Comparison of ENCODE assay signal across 9 mouse cellular contexts in genomic region chr14:36862387-36862786, GRCm38 (mm10).
DNase-seq lines count a peak whose midpoint lies in the region; TF ChIP-seq lines count a peak whose summit lies in the region.
"Had no signal": no experiment of that assay in that cellular context is flagged by ENCODE, and none has a peak within 500 bp of the region (broad histone marks: within the 10 kb centered on the region; RNA-seq: fewer than 3 reads in every experiment).

No protein-coding gene starts in this region.

- DNase-seq in gastrocnemius, adult 2 months = peak; percentile 40
- DNase-seq in gastrocnemius, adult 8-10 months (ENCODE audit: low spot score in 2 of 2) = no peak
- peak; percentile 62 for DNase-seq in CD4-positive helper T cell, adult 2 months (ENCODE audit: low read depth, low spot score)
- DNase-seq in brain, adult 2 months (ENCODE audit: low read depth, low spot score) = peak; percentile 44
- peak; percentile 28 for DNase-seq in forelimb bud, embryonic 11.5 days (ENCODE audit: low read depth, low spot score)
- peak; percentile 75 to 76 for DNase-seq in kidney, postnatal 4 days
- DNase-seq in lung, postnatal 36 days = peak; percentile 71

- intact Hi-C loops in gastrocnemius, adult 2 months (cut with DNase I) = loop anchor here (10.0 kb wide), 1 partner anchor 272 kb away; the partner anchor contains the start of gene Ghitm

- no peak for TF ChIP-seq POLR2A in small intestine, adult 2 months (IDR thresholded peaks at IDR 0.05; ENCODE audit: low read depth, low read length)

- 17% methylated on average over 7 of the region's 7 CpGs for WGBS in small intestine, adult 2 months

- peak; percentile 73 for TF ChIP-seq CTCF in gastrocnemius, adult 2 months (IDR thresholded peaks at IDR 0.05)
- peak; percentile 72; the same call in 1 of the 2 replicates for TF ChIP-seq CTCF in small intestine, adult 2 months (IDR thresholded peaks at IDR 0.05; ENCODE audit: extremely low read depth, insufficient read length, insufficient replicate concordance, low read depth, low read length)

- no peaks in the 10 kb centered on the region for H3K4me1 ChIP-seq in small intestine, adult 2 months (ENCODE audit: control insufficient read depth, insufficient read depth, insufficient read length, low read length)
- H3K4me1 ChIP-seq: limb, embryonic 13.5 days had no signal

- H3K4me3 ChIP-seq in gastrocnemius, adult 2 months = no peak overlapping the region
- H3K4me3 ChIP-seq in small intestine, adult 2 months (ENCODE audit: low read depth, low read length) = no peak overlapping the region
- H3K4me3 ChIP-seq: limb, embryonic 13.5 days had no signal

- H3K36me3 ChIP-seq in small intestine, adult 2 months (ENCODE audit: control insufficient read depth, insufficient read depth, low read length) = no peaks in the 10 kb centered on the region
- H3K36me3 ChIP-seq: limb, embryonic 13.5 days had no signal

- H3K27me3 ChIP-seq in small intestine, adult 2 months (ENCODE audit: control insufficient read depth, insufficient read depth, low read length) = no peaks in the 10 kb centered on the region
- H3K27me3 ChIP-seq: limb, embryonic 13.5 days had no signal

- no peak overlapping the region for H3K27ac ChIP-seq in gastrocnemius, adult 2 months
- H3K27ac ChIP-seq in small intestine, adult 2 months (ENCODE audit: insufficient read depth, low read depth, low read length) = no peak overlapping the region
- H3K27ac ChIP-seq: limb, embryonic 13.5 days had no signal

Comparison
In these comparisons a context has a peak if more than half of its experiments do, and no peak if none do; other contexts are left out.
1. DNase-seq: peak in gastrocnemius, adult 2 months (single experiment), CD4-positive helper T cell, adult 2 months (single experiment), brain, adult 2 months (single experiment), forelimb bud, embryonic 11.5 days (single experiment), kidney, postnatal 4 days (2 of 2) and lung, postnatal 36 days (single experiment); none in gastrocnemius, adult 8-10 months (0 of 2).